Mouse (Mus musculus) adrenal gland (tissue): ENCODE data around the gene Elovl6.

ENCODE experiments used
- intact Hi-C: fragments of 180-260 bp; cut with DNase I; formaldehyde crosslinking; loops from one replicate; pipeline ENCODE4 v1.15.1; 2025
- microRNA-seq, 2 experiments: library from miRNA; unstranded; fragments of <30 nt; microRNA quantifications; one replicate each; pipeline ENCODE4; 2019

Gene Elovl6

GRCm38 (mm10) chr3:129686196-129686595, 154.0 kb downstream of the Elovl6 start:
- intact Hi-C loops = loop anchor here (5.0 kb wide), 2 partner anchors 164 to 264 kb away; no protein-coding TSS in a partner anchor

GRCm38 (mm10) chr3:129686698-129687333, 154.7 kb downstream of the Elovl6 start:
- intact Hi-C loops = loop anchor here (5.0 kb wide), 2 partner anchors 165 to 265 kb away; no protein-coding TSS in a partner anchor

GRCm38 (mm10) chr3:129687429-129687828, 155.3 kb downstream of the Elovl6 start:
- intact Hi-C loops = loop anchor here (5.0 kb wide), 2 partner anchors 165 to 265 kb away; no protein-coding TSS in a partner anchor

Small RNA genes lying within 50 kb of the gene (microRNA-seq; reads per million reads assigned to microRNA genes)
- 0 reads per million in 2 experiments for gene Gm24515
